Mouse (Mus musculus): ENCODE results near the gene Gm8246.
"Not testable (repeated sequence)": the region's sequence is repeated elsewhere in the genome, so short reads cannot be mapped to it uniquely, and the experiment has no call there.

Gm8246 gene

DNA sequence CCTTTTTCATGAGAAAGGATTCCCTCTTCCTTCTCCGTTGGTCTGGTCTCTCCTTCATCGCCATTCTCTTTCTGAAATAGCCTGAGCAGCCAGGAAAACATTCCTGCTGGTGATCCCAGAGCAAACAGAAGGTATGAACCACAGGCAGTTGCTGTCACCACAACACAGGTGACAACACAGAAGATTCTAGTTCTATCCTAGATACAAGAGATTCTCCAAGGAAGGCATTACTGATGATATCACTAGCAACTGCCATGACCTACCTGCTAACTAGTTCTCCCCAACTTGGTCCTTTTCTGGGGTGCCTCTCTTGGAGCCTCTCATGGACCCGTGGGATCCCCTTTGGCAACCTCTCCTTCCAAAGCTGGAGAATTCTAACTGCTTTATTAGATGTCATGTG is at the start of gene Gm8246:
Gene Gm8246 (minus strand): TSS at position 101 of the 400 bp plus-strand sequence.
- in situ Hi-C loops (cut with MboI, MseI): loop anchor here (25.0 kb wide), 1 partner anchor 385 kb away; no protein-coding TSS in a partner anchor

DNA sequence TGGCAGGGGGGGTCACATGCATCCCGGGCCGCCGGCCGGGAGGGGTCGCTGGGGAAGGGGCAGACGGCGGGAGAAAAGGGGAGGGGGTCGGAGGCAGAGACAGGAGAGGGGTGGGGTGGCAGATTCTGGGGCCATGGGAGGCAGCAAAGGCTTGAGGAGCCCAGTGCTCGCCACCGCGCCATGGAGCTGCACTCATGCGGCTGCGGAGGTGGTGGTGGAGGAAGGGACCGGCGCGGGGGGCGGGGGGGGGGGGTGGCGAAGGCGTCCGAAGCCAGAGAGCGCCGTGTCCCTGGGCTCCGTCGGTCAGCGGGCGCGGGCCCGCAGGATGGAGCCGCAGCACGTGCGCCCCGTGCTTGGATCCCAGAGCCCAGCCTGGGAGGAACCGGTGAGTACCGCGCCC is 23.7 kb upstream of the Gm8246 start, which contains the start of gene Gm3488:
Gene Gm3488 (plus strand): TSS at position 301 of the 400 bp plus-strand sequence.
- in situ Hi-C loops (cut with MboI, MseI): not testable (repeated sequence)

DNA sequence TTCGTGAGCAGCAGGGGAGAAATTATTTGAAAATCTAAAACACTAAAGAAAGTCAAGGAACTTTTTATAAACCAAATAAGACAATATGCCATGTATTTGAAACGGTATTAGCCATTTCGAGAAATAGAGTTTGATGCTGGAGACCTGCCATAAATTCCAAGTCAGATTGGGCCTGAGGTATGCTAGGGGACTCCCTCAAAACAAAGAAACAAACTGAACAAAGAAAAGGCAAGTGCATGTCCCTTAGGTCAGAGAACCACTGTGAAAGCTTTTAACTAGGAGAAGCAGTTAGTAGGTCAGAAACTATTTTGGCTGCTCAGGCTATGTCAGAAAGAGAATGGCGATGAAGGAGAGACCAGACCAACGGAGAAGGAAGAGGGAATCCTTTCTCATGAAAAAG is 6.3 kb upstream of the Gm8246 start, which contains the start of gene Gm3187:
Gene Gm3187 (plus strand): TSS at position 301 of the 400 bp plus-strand sequence.
- in situ Hi-C loops (cut with MboI, MseI): loop anchor here (25.0 kb wide), 1 partner anchor 378 kb away; no protein-coding TSS in a partner anchor

DNA sequence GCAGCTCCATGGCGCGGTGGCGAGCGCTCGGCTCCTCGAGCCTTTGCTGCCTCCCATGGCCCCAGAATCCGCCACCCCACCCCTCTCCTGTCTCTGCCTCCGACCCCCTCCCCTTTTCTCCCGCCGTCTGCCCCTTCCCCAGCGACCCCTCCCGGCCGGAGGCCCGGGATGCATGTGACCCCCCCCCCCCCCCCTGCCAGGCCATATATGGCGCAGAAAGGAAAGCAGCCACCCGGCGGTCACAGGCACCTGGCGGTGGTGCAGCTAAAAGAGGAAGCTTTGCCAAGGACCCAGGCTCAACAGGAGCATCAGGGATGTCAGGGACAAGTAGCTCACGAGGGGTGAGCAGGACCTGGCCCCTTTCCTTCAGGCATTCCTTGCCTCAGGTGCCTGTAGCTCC is 17.2 kb downstream of the Gm8246 start:
- in situ Hi-C loops (cut with MboI, MseI): not testable (repeated sequence)

DNA sequence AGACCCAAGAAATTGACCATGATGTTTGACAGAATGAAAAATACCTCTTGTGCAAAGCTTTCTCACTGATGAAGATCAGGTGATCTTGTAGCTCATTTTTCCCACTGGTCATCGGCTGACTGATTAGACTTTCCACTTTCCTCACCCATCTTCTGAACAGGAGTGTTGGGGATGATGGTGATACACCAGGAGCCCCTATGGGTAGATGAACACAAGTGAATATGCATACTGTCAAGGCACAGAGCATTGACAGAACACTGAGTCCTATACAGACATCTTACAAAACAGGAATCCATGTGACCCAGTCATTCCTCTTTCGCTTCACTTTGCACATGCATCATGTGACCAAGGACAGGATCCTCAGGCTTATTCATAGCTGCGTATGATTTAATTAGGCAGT is 22.3 kb downstream of the Gm8246 start, which contains the start of gene Gm3194:
Gene Gm3194 (minus strand): TSS at position 101 of the 400 bp plus-strand sequence.
- in situ Hi-C loops (cut with MboI, MseI): not testable (repeated sequence)

All from regulatory T cell (primary cell).